Mouse (Mus musculus): Measurements from ENCODE around the gene Ift88.

Ift88 gene

GRCm38 (mm10) chr14:57423432-57424211, at the start of gene Ift88:
TSS of gene Ift88 (plus strand) at chr14:57424062.
- DNase-seq, result peak; percentile 90

- no peak for DNase-seq
Measured at GRCm38 (mm10) chr14:57375205-57375604, 48.7 kb upstream of the Ift88 start.

GRCm38 (mm10) chr14:57376016-57376415, 47.8 kb upstream of the Ift88 start:
- no peak for DNase-seq

GRCm38 (mm10) chr14:57376956-57377355, 46.9 kb upstream of the Ift88 start:
- no peak for DNase-seq

- DNase-seq, result no peak
Measured at GRCm38 (mm10) chr14:57377531-57377930, 46.3 kb upstream of the Ift88 start.

GRCm38 (mm10) chr14:57385667-57386066, 38.2 kb upstream of the Ift88 start:
- DNase-seq, result no peak

- DNase-seq, result peak; percentile 13
Measured at GRCm38 (mm10) chr14:57386758-57387561, 36.9 kb upstream of the Ift88 start.

- DNase-seq, result no peak
Measured at GRCm38 (mm10) chr14:57391621-57392020, 32.2 kb upstream of the Ift88 start.

- no peak for DNase-seq
Measured at GRCm38 (mm10) chr14:57392278-57392677, 31.6 kb upstream of the Ift88 start.

GRCm38 (mm10) chr14:57395470-57395869, 28.4 kb upstream of the Ift88 start:
- DNase-seq, result no peak

GRCm38 (mm10) chr14:57397221-57397620, 26.6 kb upstream of the Ift88 start:
- no peak for DNase-seq

GRCm38 (mm10) chr14:57398065-57398757, 25.7 kb upstream of the Ift88 start, which contains the start of gene Cryl1:
TSS of gene Cryl1 (minus strand) at chr14:57398529.
- peak; percentile 96 for DNase-seq

GRCm38 (mm10) chr14:57398813-57399427, 24.9 kb upstream of the Ift88 start:
- DNase-seq, result no peak

- DNase-seq, result no peak
Measured at GRCm38 (mm10) chr14:57402815-57403214, 21.0 kb upstream of the Ift88 start.

- DNase-seq, result no peak
Measured at GRCm38 (mm10) chr14:57407039-57407987, 16.5 kb upstream of the Ift88 start.

GRCm38 (mm10) chr14:57408100-57408499, 15.8 kb upstream of the Ift88 start:
- DNase-seq, result no peak

GRCm38 (mm10) chr14:57409106-57409505, 14.8 kb upstream of the Ift88 start:
- DNase-seq, result no peak

GRCm38 (mm10) chr14:57412166-57412565, 11.7 kb upstream of the Ift88 start:
- DNase-seq, result no peak

GRCm38 (mm10) chr14:57417187-57417586, 6.7 kb upstream of the Ift88 start:
- no peak for DNase-seq

- DNase-seq, result no peak
Measured at GRCm38 (mm10) chr14:57424212-57424561, 325 bp downstream of the Ift88 start.

GRCm38 (mm10) chr14:57430451-57430850, 6.6 kb downstream of the Ift88 start:
- DNase-seq, result no peak

- no peak for DNase-seq
Measured at GRCm38 (mm10) chr14:57452516-57452915, 28.7 kb downstream of the Ift88 start.

All from cerebellum, adult 9-10 months (tissue).